Mouse (Mus musculus) cerebellum, adult 11-12 months (tissue): ENCODE measurements around the gene Chst11.

Source experiments
- DNase-seq: peaks from one replicate; pipeline ENCODE4 v3.0.0; 2022

The Chst11 gene

GRCm38 (mm10) chr10:82991756-82992519 lies 6.6 kb downstream of the Chst11 start:
- DNase-seq = no peak

GRCm38 (mm10) chr10:82994284-82994683 lies 9.0 kb downstream of the Chst11 start:
- DNase-seq = no peak

GRCm38 (mm10) chr10:82997460-82997859 lies 12.2 kb downstream of the Chst11 start:
- DNase-seq = no peak

- DNase-seq = no peak
Measured at GRCm38 (mm10) chr10:83000169-83000568, 14.9 kb downstream of the Chst11 start.

- DNase-seq = no peak
Measured at GRCm38 (mm10) chr10:83000721-83001120, 15.4 kb downstream of the Chst11 start.

- no peak for DNase-seq
Measured at GRCm38 (mm10) chr10:83003899-83004298, 18.6 kb downstream of the Chst11 start.

- no peak for DNase-seq
Measured at GRCm38 (mm10) chr10:83004389-83004788, 19.1 kb downstream of the Chst11 start.

GRCm38 (mm10) chr10:83005003-83005402 lies 19.7 kb downstream of the Chst11 start:
- no peak for DNase-seq

- DNase-seq = no peak
Measured at GRCm38 (mm10) chr10:83006258-83006657, 21.0 kb downstream of the Chst11 start.

GRCm38 (mm10) chr10:83013984-83014383 lies 28.7 kb downstream of the Chst11 start:
- DNase-seq = no peak

GRCm38 (mm10) chr10:83015919-83016318 lies 30.6 kb downstream of the Chst11 start:
- no peak for DNase-seq

- DNase-seq = no peak
Measured at GRCm38 (mm10) chr10:83016779-83017178, 31.5 kb downstream of the Chst11 start.

- no peak for DNase-seq
Measured at GRCm38 (mm10) chr10:83017760-83018498, 32.6 kb downstream of the Chst11 start.

GRCm38 (mm10) chr10:83018521-83018920 lies 33.2 kb downstream of the Chst11 start:
- DNase-seq = no peak

- DNase-seq = no peak
Measured at GRCm38 (mm10) chr10:83019497-83020270, 34.4 kb downstream of the Chst11 start.

GRCm38 (mm10) chr10:83022616-83023015 lies 37.3 kb downstream of the Chst11 start:
- DNase-seq = no peak

GRCm38 (mm10) chr10:83026174-83026573 lies 40.9 kb downstream of the Chst11 start:
- no peak for DNase-seq

GRCm38 (mm10) chr10:83027673-83028072 lies 42.4 kb downstream of the Chst11 start:
- no peak for DNase-seq

GRCm38 (mm10) chr10:83030103-83030661 lies 44.9 kb downstream of the Chst11 start:
- DNase-seq = no peak

- DNase-seq = no peak
Measured at GRCm38 (mm10) chr10:83030928-83031327, 45.6 kb downstream of the Chst11 start.

- DNase-seq = no peak
Measured at GRCm38 (mm10) chr10:83031561-83031960, 46.3 kb downstream of the Chst11 start.

GRCm38 (mm10) chr10:83032559-83032958 lies 47.3 kb downstream of the Chst11 start:
- no peak for DNase-seq
